Mouse (Mus musculus): ENCODE measurements around the gene Cfap299.

GRCm38 (mm10) chr5:98483507-98483906 lies 154.4 kb downstream of the Cfap299 start:
- TF ChIP-seq POLR2A (IDR thresholded peaks at IDR 0.05; ENCODE audit: borderline replicate concordance, low read depth, low read length): no peak
- no peak for TF ChIP-seq CTCF (IDR thresholded peaks at IDR 0.05; ENCODE audit: low read depth, low read length)
